8 mouse cellular contexts compared by ENCODE assay signal in the genomic region with DNA sequence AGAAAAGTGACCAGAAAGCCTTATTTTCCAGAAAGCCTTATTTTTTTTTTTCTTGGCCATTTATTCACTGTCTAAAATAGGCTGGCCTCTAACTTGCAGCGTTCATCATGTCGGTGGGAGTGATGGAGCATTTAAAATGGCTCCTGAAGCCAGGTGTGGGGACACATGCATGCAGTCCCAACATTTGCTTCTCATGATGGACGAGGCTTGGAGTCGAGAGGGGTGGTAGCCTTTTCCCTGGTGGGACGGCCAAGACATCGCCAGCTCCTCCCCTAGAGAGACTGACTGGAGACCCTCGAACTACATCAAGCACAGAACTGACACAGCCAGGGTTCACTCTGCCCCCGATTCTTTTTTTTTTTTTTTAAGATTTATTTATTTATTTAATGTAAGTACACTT. TPM values are rescaled to one million over a fixed set of nuclear protein-coding genes. Genes with fewer than 3 reads are reported as not detected.
DNase-seq lines count a peak whose midpoint lies in the region; ATAC-seq and TF ChIP-seq lines count a peak whose summit lies in the region.

No protein-coding gene starts in this region.

- peaks cover 15% of the 10 kb centered on the region for H3K4me1 ChIP-seq in lung, embryonic 14.5 days (ENCODE audit: insufficient read depth)
- peaks cover 26% of the 10 kb centered on the region for H3K4me1 ChIP-seq in embryonic facial prominence, embryonic 12.5 days
- H3K4me1 ChIP-seq in intestine, postnatal 0 days (replicated peaks; ENCODE audit: control insufficient read depth, insufficient read depth, low read length), result peaks cover 4% of the 10 kb centered on the region; the same call in 1 of the 2 replicates
- H3K4me1 ChIP-seq in neural tube, embryonic 15.5 days, result peaks cover 26% of the 10 kb centered on the region

- H3K4me3 ChIP-seq in lung, embryonic 14.5 days (ENCODE audit: low read depth, low read length), result peak overlapping the region; percentile 34
- H3K4me3 ChIP-seq in embryonic facial prominence, embryonic 12.5 days, result peak overlapping the region; percentile 32
- H3K4me3 ChIP-seq in intestine, postnatal 0 days (ENCODE audit: low read depth, low read length), result peak overlapping the region; percentile 39
- peak overlapping the region; percentile 34 for H3K4me3 ChIP-seq in neural tube, embryonic 15.5 days (replicated peaks)

- no peak overlapping the region for H3K27ac ChIP-seq in lung, embryonic 14.5 days (ENCODE audit: low read depth)
- H3K27ac ChIP-seq in embryonic facial prominence, embryonic 12.5 days, result no peak overlapping the region
- no peak overlapping the region for H3K27ac ChIP-seq in intestine, postnatal 0 days (ENCODE audit: low read depth, low read length)
- peak overlapping the region; percentile 67 for H3K27ac ChIP-seq in neural tube, embryonic 15.5 days (replicated peaks)

- TF ChIP-seq CTCF in lung, embryonic 14.5 days (IDR thresholded peaks at IDR 0.05; ENCODE audit: low read depth), result no peak
- no peak for TF ChIP-seq CTCF in intestine, postnatal 0 days (IDR thresholded peaks at IDR 0.05; ENCODE audit: low read depth)

- 6% methylated on average over 8 of the region's 8 CpGs for WGBS in lung, embryonic 14.5 days
- WGBS in embryonic facial prominence, embryonic 12.5 days, result 22% methylated on average over 8 of the region's 8 CpGs
- 26% methylated on average over 8 of the region's 8 CpGs for WGBS in intestine, postnatal 0 days
- WGBS in neural tube, embryonic 15.5 days, result 23% methylated on average over 8 of the region's 8 CpGs

- H3K27me3 ChIP-seq in lung, embryonic 14.5 days (ENCODE audit: insufficient read depth, low read length), result no peaks in the 10 kb centered on the region
- H3K27me3 ChIP-seq in embryonic facial prominence, embryonic 12.5 days, result no peaks in the 10 kb centered on the region
- no peaks in the 10 kb centered on the region for H3K27me3 ChIP-seq in intestine, postnatal 0 days (replicated peaks; ENCODE audit: control insufficient read depth, insufficient read depth, low read length)
- no peaks in the 10 kb centered on the region for H3K27me3 ChIP-seq in neural tube, embryonic 15.5 days (replicated peaks)

- no peaks in the 10 kb centered on the region for H3K9me3 ChIP-seq in lung, embryonic 14.5 days (ENCODE audit: low read depth, low read length)
- H3K9me3 ChIP-seq in embryonic facial prominence, embryonic 12.5 days, result no peaks in the 10 kb centered on the region
- H3K9me3 ChIP-seq in intestine, postnatal 0 days (ENCODE audit: control insufficient read depth), result no peaks in the 10 kb centered on the region
- H3K9me3 ChIP-seq in neural tube, embryonic 15.5 days (replicated peaks), result no peaks in the 10 kb centered on the region

- H3K9ac ChIP-seq in lung, embryonic 14.5 days, result peak overlapping the region; percentile 48
- peak overlapping the region; percentile 44; the same call in 1 of the 2 replicates for H3K9ac ChIP-seq in embryonic facial prominence, embryonic 12.5 days
- peak overlapping the region; percentile 35; the same call in 1 of the 2 replicates for H3K9ac ChIP-seq in intestine, postnatal 0 days (ENCODE audit: low read depth, low read length)
- no peak overlapping the region; the same call in 1 of the 2 replicates for H3K9ac ChIP-seq in neural tube, embryonic 15.5 days (replicated peaks)

- peak; percentile 47 for DNase-seq in lung, embryonic 14.5 days
- DNase-seq in lung, postnatal 36 days, result no peak
- no peak for DNase-seq in c-Kit-positive CD71-positive TER-119-positive erythroid progenitor cells, embryonic 14.5 days (ENCODE audit: low spot score)
- no peak for DNase-seq in cerebellum, postnatal 36 days

- peak overlapping the region; percentile 69 for H3K4me2 ChIP-seq in lung, embryonic 14.5 days
- H3K4me2 ChIP-seq in embryonic facial prominence, embryonic 12.5 days (replicated peaks), result peak overlapping the region; percentile 56
- H3K4me2 ChIP-seq in intestine, postnatal 0 days (replicated peaks; ENCODE audit: low read depth), result peak overlapping the region; percentile 66
- H3K4me2 ChIP-seq in neural tube, embryonic 15.5 days, result peak overlapping the region; percentile 63

- H3K36me3 ChIP-seq in lung, embryonic 14.5 days (ENCODE audit: insufficient read depth), result no peaks in the 10 kb centered on the region
- no peaks in the 10 kb centered on the region for H3K36me3 ChIP-seq in embryonic facial prominence, embryonic 12.5 days
- H3K36me3 ChIP-seq in intestine, postnatal 0 days (ENCODE audit: control insufficient read depth, insufficient read depth), result no peaks in the 10 kb centered on the region
- no peaks in the 10 kb centered on the region for H3K36me3 ChIP-seq in neural tube, embryonic 15.5 days

- 0 out of 2 replicates have a peak, but pooled peaks have one; percentile 9 for ATAC-seq in lung, embryonic 14.5 days (ENCODE audit: insufficient read depth)
- ATAC-seq in embryonic facial prominence, embryonic 12.5 days (ENCODE audit: insufficient number of reproducible peaks, insufficient read depth, low FRiP score, low TSS enrichment), result no peak
- no peak for ATAC-seq in intestine, postnatal 0 days
- peak; percentile 42 for ATAC-seq in neural tube, embryonic 15.5 days (ENCODE audit: low FRiP score)
- ATAC-seq in inflammation-experienced regulatory T-cells, adult 6 months, result no peak

RNA-seq across cellular contexts. Expression of a gene that starts 13.6 kb away (rescaled TPM):
- 88.0 and 95.5 TPM in 2 replicates for polyA plus RNA-seq in lung, embryonic 14.5 days (2014; fragmentation: Nextera tagmentation; extraction: Ambion mirVana)
- 220 and 229 TPM in 2 replicates for polyA plus RNA-seq in embryonic facial prominence, embryonic 12.5 days (2016; fragmentation: Nextera tagmentation; extraction: Ambion mirVana)
- polyA plus RNA-seq in intestine, postnatal 0 days (2015; fragmentation: Nextera tagmentation; extraction: Ambion mirVana), result 33.9 and 42.2 TPM in 2 replicates
- 116 and 134 TPM in 2 replicates for polyA plus RNA-seq in neural tube, embryonic 15.5 days (2015; fragmentation: Nextera tagmentation; extraction: Ambion mirVana)
- polyA plus RNA-seq in inflammation-experienced regulatory T-cells, adult 6 months (2017; shearing (Covaris generic)), result 10 to 100 TPM; 16.8 to 25.5 (median 23.8) TPM

Comparison
In these comparisons a context has a peak if more than half of its experiments do, and no peak if none do; other contexts are left out.
1. ATAC-seq: peak in lung, embryonic 14.5 days (single experiment) and neural tube, embryonic 15.5 days (single experiment); none in embryonic facial prominence, embryonic 12.5 days (single experiment), intestine, postnatal 0 days (single experiment) and inflammation-experienced regulatory T-cells, adult 6 months (single experiment).
2. Peak in every context shown above with its lines, with median percentiles within 50 percentile points of each other: H3K4me2 ChIP-seq and H3K4me3 ChIP-seq.